Mouse (Mus musculus) spleen, adult 2 months (tissue): Measurements from ENCODE around the gene Limch1.

Experiments
- CTCF ChIP-seq: fragments of 200-500 bp; IDR thresholded peaks from 2 replicates; pipeline ENCODE4 v1.5.1; 2011; ENCODE audit warnings: mild to moderate bottlenecking, inconsistent platforms; ENCODE audit not compliant: insufficient read depth, insufficient read length, insufficient replicate concordance; ENCODE audit errors: extremely low read depth
- POLR2A ChIP-seq: fragments of 200-500 bp; IDR thresholded peaks from 2 replicates; pipeline ENCODE4 v1.6.1; 2011; ENCODE audit warnings: low read depth, low read length, inconsistent platforms

- TF ChIP-seq CTCF = no peak
- TF ChIP-seq POLR2A = no peak
Measured at GRCm38 (mm10) chr5:66707859-66708258, 37.8 kb upstream of the Limch1 start.
